Comparison of ENCODE assay signal across 8 mouse cellular contexts in genomic region chr14:28504101-28505050, GRCm38 (mm10). TPM values are rescaled to one million over a fixed set of nuclear protein-coding genes. Genes with fewer than 3 reads are reported as not detected.
A peak's percentile ranks its signal among the peaks of the same experiment; 100 is the strongest.
DNase-seq lines count a peak whose midpoint lies in the region; ATAC-seq and TF ChIP-seq lines count a peak whose summit lies in the region.

Wnt5a (plus strand) TSS chr14:28504750.

- TF ChIP-seq CTCF in ES-Bruce4 (IDR thresholded peaks at IDR 0.05; ENCODE audit: low read depth, low read length), result no peak

- H3K4me1 ChIP-seq in ES-Bruce4 (ENCODE audit: control insufficient read depth, insufficient read depth, low read length), result no peaks in the 10 kb centered on the region
- peaks cover 6% of the 10 kb centered on the region; the same call in 1 of the 2 replicates for H3K4me1 ChIP-seq in embryonic facial prominence, embryonic 14.5 days (ENCODE audit: control insufficient read depth, insufficient read depth, low read length)
- H3K4me1 ChIP-seq in heart, embryonic 15.5 days (replicated peaks), result peaks cover 28% of the 10 kb centered on the region
- H3K4me1 ChIP-seq in midbrain, embryonic 14.5 days (ENCODE audit: control insufficient read depth, insufficient read depth, low read length), result peaks cover 21% of the 10 kb centered on the region; the same call in 1 of the 2 replicates

- no peaks in the 10 kb centered on the region for H3K9me3 ChIP-seq in ES-Bruce4 (replicated peaks; ENCODE audit: control insufficient read depth, insufficient read depth, low read length, poor library complexity, severe bottlenecking)
- H3K9me3 ChIP-seq in embryonic facial prominence, embryonic 14.5 days (ENCODE audit: control insufficient read depth, low read length), result no peaks in the 10 kb centered on the region
- no peaks in the 10 kb centered on the region for H3K9me3 ChIP-seq in heart, embryonic 15.5 days (replicated peaks)
- H3K9me3 ChIP-seq in midbrain, embryonic 14.5 days (ENCODE audit: control insufficient read depth, low read length), result no peaks in the 10 kb centered on the region

- no peak for TF ChIP-seq EP300 in ES-Bruce4 (IDR thresholded peaks at IDR 0.05; ENCODE audit: insufficient read depth, low read depth, low read length)

- no peak within 1 kb of the TSS for H3K27ac ChIP-seq in ES-Bruce4 (ENCODE audit: insufficient read depth, low read length)
- H3K27ac ChIP-seq in embryonic facial prominence, embryonic 14.5 days (replicated peaks; ENCODE audit: low read depth, low read length), result peak within 1 kb of the TSS; percentile 99
- H3K27ac ChIP-seq in heart, embryonic 15.5 days, result peak within 1 kb of the TSS; percentile 88
- peak within 1 kb of the TSS; percentile 78 for H3K27ac ChIP-seq in midbrain, embryonic 14.5 days (replicated peaks; ENCODE audit: low read depth, low read length)

- H3K4me2 ChIP-seq in embryonic facial prominence, embryonic 14.5 days (ENCODE audit: low read depth, low read length), result peak within 1 kb of the TSS; percentile 84
- peak within 1 kb of the TSS; percentile 92 for H3K4me2 ChIP-seq in heart, embryonic 15.5 days
- H3K4me2 ChIP-seq in midbrain, embryonic 14.5 days (ENCODE audit: low read length), result peak within 1 kb of the TSS; percentile 94

- H3K4me3 ChIP-seq in ES-Bruce4 (ENCODE audit: low read depth, low read length), result peak within 1 kb of the TSS; percentile 48
- H3K4me3 ChIP-seq in embryonic facial prominence, embryonic 14.5 days (ENCODE audit: low read depth, low read length), result peak within 1 kb of the TSS; percentile 86
- H3K4me3 ChIP-seq in heart, embryonic 15.5 days, result peak within 1 kb of the TSS; percentile 78
- H3K4me3 ChIP-seq in midbrain, embryonic 14.5 days (replicated peaks; ENCODE audit: low read depth, low read length), result peak within 1 kb of the TSS; percentile 57

- no peaks in the 10 kb centered on the region for H3K36me3 ChIP-seq in ES-Bruce4 (ENCODE audit: control insufficient read depth, insufficient read depth, low read length, poor library complexity, severe bottlenecking)
- no peaks in the 10 kb centered on the region for H3K36me3 ChIP-seq in embryonic facial prominence, embryonic 14.5 days (ENCODE audit: control insufficient read depth, insufficient read depth, low read length)
- H3K36me3 ChIP-seq in heart, embryonic 15.5 days, result no peaks in the 10 kb centered on the region
- H3K36me3 ChIP-seq in midbrain, embryonic 14.5 days (ENCODE audit: control insufficient read depth, insufficient read depth, low read length), result no peaks in the 10 kb centered on the region

- DNase-seq in 3T3-L1 (ENCODE audit: low read depth, low spot score), result peak; percentile 69
- DNase-seq in embryonic facial prominence, embryonic 14.5 days (ENCODE audit: low spot score), result peak; percentile 88
- DNase-seq in kidney, postnatal 25 days, result peak; percentile 62 to 81
- DNase-seq in midbrain, embryonic 14.5 days, result peak; percentile 66

- TF ChIP-seq POLR2A in ES-Bruce4 (IDR thresholded peaks at IDR 0.05; ENCODE audit: insufficient read depth, low read length), result no peak

- H3K27me3 ChIP-seq in ES-Bruce4 (ENCODE audit: control insufficient read depth, insufficient read depth, low read length, poor library complexity, severe bottlenecking), result peaks cover 36% of the 10 kb centered on the region
- H3K27me3 ChIP-seq in embryonic facial prominence, embryonic 14.5 days (replicated peaks; ENCODE audit: control insufficient read depth, insufficient read depth, low read length), result 0 out of 2 replicates have a peak, but pooled peaks cover 6% of the 10 kb centered on the region
- peaks cover 26% of the 10 kb centered on the region for H3K27me3 ChIP-seq in heart, embryonic 15.5 days
- H3K27me3 ChIP-seq in midbrain, embryonic 14.5 days (ENCODE audit: control insufficient read depth, insufficient read depth, low read length), result peaks cover 49% of the 10 kb centered on the region

- 2% methylated on average over 51 of the region's 53 CpGs for WGBS in embryonic facial prominence, embryonic 14.5 days
- 1% methylated on average over 53 of the region's 53 CpGs for WGBS in heart, embryonic 15.5 days
- 2% methylated on average over 53 of the region's 53 CpGs for WGBS in midbrain, embryonic 14.5 days

- peak; percentile 37 for ATAC-seq in embryonic facial prominence, embryonic 14.5 days (ENCODE audit: low read depth)
- peak; percentile 37; the same call in 1 of the 2 replicates for ATAC-seq in heart, embryonic 15.5 days (replicated peaks; ENCODE audit: insufficient number of reproducible peaks, insufficient read depth, low FRiP score, low read depth)
- no peak for ATAC-seq in midbrain, embryonic 14.5 days (ENCODE audit: low FRiP score, low TSS enrichment)
- ATAC-seq in megakaryocyte-erythroid progenitor cell, adult 5-6 weeks (replicated peaks; ENCODE audit: low FRiP score, low TSS enrichment, poor library complexity, severe bottlenecking), result no peak
- ATAC-seq in monocyte, adult 5-6 weeks (replicated peaks; ENCODE audit: insufficient number of reproducible peaks, low FRiP score, low TSS enrichment, poor library complexity, severe bottlenecking), result no peak

- H3K9ac ChIP-seq in ES-Bruce4 (ENCODE audit: low read depth, poor library complexity, severe bottlenecking), result peak within 1 kb of the TSS; percentile 47; the same call in 1 of the 2 replicates
- peak within 1 kb of the TSS; percentile 96 for H3K9ac ChIP-seq in embryonic facial prominence, embryonic 14.5 days (ENCODE audit: low read depth, low read length)
- H3K9ac ChIP-seq in heart, embryonic 15.5 days, result peak within 1 kb of the TSS; percentile 72
- H3K9ac ChIP-seq in midbrain, embryonic 14.5 days (replicated peaks; ENCODE audit: low read length), result peak within 1 kb of the TSS; percentile 62

RNA-seq across cellular contexts. Expression of gene Wnt5a, which starts in this region (rescaled TPM):
- 0.99 and 1.3 TPM in 2 replicates for polyA plus RNA-seq in ES-Bruce4 (2011; ENCODE audit: insufficient read depth, insufficient read length, low read depth, missing spikeins)
- 58.6 and 68.9 TPM in 2 replicates for polyA plus RNA-seq in embryonic facial prominence, embryonic 14.5 days (2014; fragmentation: Nextera tagmentation; extraction: Ambion mirVana)
- polyA plus RNA-seq in heart, embryonic 15.5 days (2015; fragmentation: Nextera tagmentation; extraction: Ambion mirVana), result 11.9 and 13.8 TPM in 2 replicates
- 12.1 and 17.3 TPM in 2 replicates for polyA plus RNA-seq in midbrain, embryonic 14.5 days (2014; fragmentation: Nextera tagmentation; extraction: Ambion mirVana)
- total RNA-seq in megakaryocyte-erythroid progenitor cell, adult 5-6 weeks (2014; fragmentation: Nextera tagmentation), result not detected in 2 replicates
- not detected in 2 replicates for total RNA-seq in megakaryocyte-erythroid progenitor cell, adult 5-6 weeks (2017)
- not detected in 3 replicates for total RNA-seq in monocyte, adult 5-6 weeks (2017)

Comparison
In these comparisons a context has a peak if more than half of its experiments do, and no peak if none do; other contexts are left out.
1. ATAC-seq: peak in embryonic facial prominence, embryonic 14.5 days (single experiment) and heart, embryonic 15.5 days (single experiment); none in midbrain, embryonic 14.5 days (single experiment), megakaryocyte-erythroid progenitor cell, adult 5-6 weeks (single experiment) and monocyte, adult 5-6 weeks (single experiment).
2. Peak in every context shown above with its lines, with median percentiles within 50 percentile points of each other: DNase-seq, H3K4me3 ChIP-seq, H3K9ac ChIP-seq and H3K4me2 ChIP-seq.